Mouse (Mus musculus): ENCODE data around the gene Arntl2. TPM values are rescaled to one million over a fixed set of nuclear protein-coding genes. Genes with fewer than 3 reads are reported as not detected.
A peak's percentile ranks its signal among the peaks of the same experiment; 100 is the strongest.

Arntl2 gene
- polyA plus RNA-seq, 1 experiment from 2014 or later: 4.1 TPM

DNA sequence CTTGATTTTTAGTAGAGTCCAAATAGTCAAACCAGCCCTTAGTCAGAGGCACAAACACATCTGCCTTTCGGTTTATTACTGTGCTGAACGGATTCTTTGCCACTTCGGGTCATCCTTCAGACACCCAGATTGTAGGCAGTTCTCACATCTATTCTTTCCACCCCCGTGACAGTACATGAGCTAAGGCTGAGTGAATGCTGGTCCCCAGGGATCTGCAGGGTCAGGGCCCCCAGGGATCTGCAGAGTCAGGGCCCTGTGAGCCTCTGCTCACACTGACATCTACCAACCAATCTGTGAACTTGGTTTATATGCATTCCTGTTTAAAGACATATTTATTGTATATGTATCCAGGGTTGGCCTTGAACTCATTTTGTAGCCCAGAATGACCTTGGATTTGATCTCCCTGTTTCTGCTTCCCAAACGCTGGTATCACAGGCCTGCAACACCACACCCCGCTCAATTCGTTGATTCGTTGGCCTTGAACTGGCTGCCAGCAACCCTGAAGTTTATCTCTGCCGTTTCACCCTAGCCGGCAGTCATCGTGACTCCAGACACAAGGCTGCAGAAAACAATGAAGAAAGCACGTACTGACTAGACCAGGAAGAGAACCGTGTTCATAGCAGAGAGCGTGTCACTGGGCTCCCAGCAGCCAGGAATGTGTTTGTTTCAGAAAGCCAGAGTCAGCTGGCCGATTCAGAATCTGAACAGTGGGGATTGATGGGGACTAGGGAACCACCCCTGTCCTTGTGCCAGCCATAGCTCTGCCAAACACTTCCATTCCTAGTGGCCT, 50.3 kb downstream of the Arntl2 start:
- DNase-seq (ENCODE audit: low spot score) (peak; percentile 26), ATAC-seq (ENCODE audit: low read depth) (no peak)
- Histone ChIP-seq H3K9ac (ENCODE audit: low read depth, low read length) (no peak overlapping the region), H3K27me3 (replicated peaks; ENCODE audit: control insufficient read depth, insufficient read depth, low read length) (no peaks in the 10 kb centered on the region), H3K4me3 (ENCODE audit: low read depth, low read length) (no peak overlapping the region), H3K9me3 (ENCODE audit: control insufficient read depth, low read length) (no peaks in the 10 kb centered on the region), H3K36me3 (ENCODE audit: control insufficient read depth, insufficient read depth, low read length) (no peaks in the 10 kb centered on the region), H3K4me1 (ENCODE audit: control insufficient read depth, insufficient read depth, low read length) (no peaks in the 10 kb centered on the region), H3K27ac (replicated peaks; ENCODE audit: low read depth, low read length) (no peak overlapping the region), H3K4me2 (ENCODE audit: low read depth, low read length) (no peak overlapping the region)
- WGBS: 67% methylated on average over 15 of the region's 15 CpGs

DNA sequence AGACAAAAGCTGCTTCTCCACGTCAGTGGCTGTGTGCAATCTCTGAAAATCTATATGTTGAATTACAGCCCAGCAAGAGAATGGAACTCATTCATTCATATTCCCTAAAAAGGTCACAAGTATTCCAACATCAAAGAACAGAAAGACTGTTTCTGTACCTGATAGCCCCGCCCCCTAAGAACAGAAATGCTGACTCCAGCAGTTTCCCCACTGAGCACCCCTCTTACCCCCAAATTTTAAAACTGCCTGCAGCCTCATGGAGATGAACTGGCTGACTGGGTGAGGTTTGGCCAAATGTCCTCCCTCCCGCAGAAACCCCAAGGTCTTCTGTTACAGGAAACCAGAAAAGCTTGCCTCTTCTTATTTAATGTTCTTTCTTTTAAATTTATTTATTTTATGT, 51.5 kb downstream of the Arntl2 start:
- DNase-seq (ENCODE audit: low spot score): no peak
- H3K4me3 ChIP-seq (ENCODE audit: low read depth, low read length): no peak overlapping the region
- WGBS: 75% methylated on average over 3 of the region's 3 CpGs
- H3K4me2 ChIP-seq (ENCODE audit: low read depth, low read length): no peak overlapping the region
- H3K27ac ChIP-seq (replicated peaks; ENCODE audit: low read depth, low read length): no peak overlapping the region
- H3K36me3 ChIP-seq (ENCODE audit: control insufficient read depth, insufficient read depth, low read length): no peaks in the 10 kb centered on the region
- ATAC-seq (ENCODE audit: low read depth): no peak
- no peaks in the 10 kb centered on the region for H3K4me1 ChIP-seq (ENCODE audit: control insufficient read depth, insufficient read depth, low read length)
- H3K27me3 ChIP-seq (replicated peaks; ENCODE audit: control insufficient read depth, insufficient read depth, low read length): no peaks in the 10 kb centered on the region
- H3K9me3 ChIP-seq (ENCODE audit: control insufficient read depth, low read length): no peaks in the 10 kb centered on the region
- no peak overlapping the region for H3K9ac ChIP-seq (ENCODE audit: low read depth, low read length)

DNA sequence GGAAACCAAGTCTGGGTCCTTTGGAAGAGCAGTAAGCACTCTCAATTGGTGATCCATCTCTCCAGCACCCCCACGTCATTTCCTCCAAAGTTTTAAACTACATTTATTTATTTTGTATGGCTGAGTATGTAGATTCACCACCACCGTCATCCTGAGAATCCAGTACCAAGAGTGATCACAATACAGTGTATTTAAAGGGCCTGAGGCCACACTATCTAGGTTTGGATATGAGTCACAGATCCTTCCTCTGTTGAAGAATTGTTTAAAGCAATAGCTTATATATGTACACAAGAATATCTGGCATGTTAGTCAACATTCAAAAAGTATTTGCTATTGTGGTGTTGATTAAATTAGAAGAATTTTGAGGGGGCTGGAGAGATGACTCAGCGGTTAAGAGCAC, 52.4 kb downstream of the Arntl2 start:
- Histone ChIP-seq H3K27ac (replicated peaks; ENCODE audit: low read depth, low read length) (no peak overlapping the region), H3K27me3 (replicated peaks; ENCODE audit: control insufficient read depth, insufficient read depth, low read length) (no peaks in the 10 kb centered on the region), H3K36me3 (ENCODE audit: control insufficient read depth, insufficient read depth, low read length) (no peaks in the 10 kb centered on the region), H3K4me1 (ENCODE audit: control insufficient read depth, insufficient read depth, low read length) (no peaks in the 10 kb centered on the region), H3K4me2 (ENCODE audit: low read depth, low read length) (no peak overlapping the region), H3K9me3 (ENCODE audit: control insufficient read depth, low read length) (no peaks in the 10 kb centered on the region), H3K9ac (ENCODE audit: low read depth, low read length) (no peak overlapping the region), H3K4me3 (ENCODE audit: low read depth, low read length) (no peak overlapping the region)
- WGBS: 85% methylated on average over 3 of the region's 3 CpGs
- ATAC-seq (ENCODE audit: low read depth) (no peak), DNase-seq (ENCODE audit: low spot score) (no peak)

DNA sequence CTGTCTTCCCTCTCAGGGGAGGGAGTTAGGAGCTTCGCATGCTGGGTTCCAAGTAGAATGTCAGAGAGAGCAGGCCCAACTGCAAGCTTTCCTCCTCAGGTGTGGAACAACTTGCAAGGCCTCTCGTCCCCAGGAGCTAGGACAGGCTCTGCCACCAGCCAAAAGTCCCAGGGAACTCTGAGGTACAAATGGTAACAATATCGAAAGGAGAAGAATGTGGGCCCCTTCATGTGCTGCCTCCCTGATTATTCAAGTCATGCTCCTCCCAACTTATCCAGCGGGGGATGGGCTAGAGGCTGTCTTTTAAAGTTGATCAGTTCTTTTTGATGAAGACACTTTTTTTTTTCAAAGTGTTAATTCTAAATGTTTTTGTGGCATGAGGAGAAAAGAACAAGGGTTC, 54.2 kb downstream of the Arntl2 start, which contains the start of gene Smco2:
Smco2 (plus strand) TSS at position 55 of the 400 bp plus-strand sequence.
- Histone ChIP-seq H3K36me3 (ENCODE audit: control insufficient read depth, insufficient read depth, low read length) (no peaks in the 10 kb centered on the region), H3K27ac (replicated peaks; ENCODE audit: low read depth, low read length) (no peak within 1 kb of the TSS), H3K4me2 (ENCODE audit: low read depth, low read length) (no peak within 1 kb of the TSS), H3K27me3 (replicated peaks; ENCODE audit: control insufficient read depth, insufficient read depth, low read length) (no peaks in the 10 kb centered on the region), H3K4me1 (ENCODE audit: control insufficient read depth, insufficient read depth, low read length) (0 out of 2 replicates have a peak, but pooled peaks cover 3% of the 10 kb centered on the region), H3K9ac (ENCODE audit: low read depth, low read length) (no peak within 1 kb of the TSS), H3K4me3 (ENCODE audit: low read depth, low read length) (no peak within 1 kb of the TSS), H3K9me3 (ENCODE audit: control insufficient read depth, low read length) (no peaks in the 10 kb centered on the region)
- DNase-seq (ENCODE audit: low spot score) (no peak), ATAC-seq (ENCODE audit: low read depth) (no peak)
- 79% methylated on average over 4 of the region's 4 CpGs for WGBS

DNA sequence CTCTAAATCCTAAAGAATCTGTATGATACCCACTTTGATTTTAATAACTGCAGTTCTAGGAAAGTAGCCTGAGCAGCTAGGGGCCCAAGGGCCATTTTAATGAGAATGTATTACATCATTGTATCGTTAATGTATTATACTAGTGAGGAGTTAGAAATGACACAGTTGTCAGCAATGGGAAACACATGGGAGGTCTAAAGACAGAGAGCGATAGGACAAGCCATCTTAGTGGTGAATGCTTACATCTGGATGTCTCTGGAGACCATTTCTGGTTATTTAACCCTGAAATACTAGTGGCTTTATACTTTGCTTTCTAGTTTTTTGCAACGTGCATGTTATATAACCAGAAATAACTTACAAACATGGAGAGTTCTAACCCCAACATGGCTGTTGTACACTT, 56.1 kb downstream of the Arntl2 start:
- H3K27me3 ChIP-seq (replicated peaks; ENCODE audit: control insufficient read depth, insufficient read depth, low read length): no peaks in the 10 kb centered on the region
- H3K9me3 ChIP-seq (ENCODE audit: control insufficient read depth, low read length): no peaks in the 10 kb centered on the region
- H3K9ac ChIP-seq (ENCODE audit: low read depth, low read length): no peak overlapping the region
- H3K4me3 ChIP-seq (ENCODE audit: low read depth, low read length): no peak overlapping the region
- H3K4me2 ChIP-seq (ENCODE audit: low read depth, low read length): no peak overlapping the region
- DNase-seq (ENCODE audit: low spot score) (no peak), ATAC-seq (ENCODE audit: low read depth) (no peak)
- H3K4me1 ChIP-seq (ENCODE audit: control insufficient read depth, insufficient read depth, low read length): 0 out of 2 replicates have a peak, but pooled peaks cover 3% of the 10 kb centered on the region
- 51% methylated on average over 3 of the region's 3 CpGs for WGBS
- H3K36me3 ChIP-seq (ENCODE audit: control insufficient read depth, insufficient read depth, low read length): no peaks in the 10 kb centered on the region
- no peak overlapping the region for H3K27ac ChIP-seq (replicated peaks; ENCODE audit: low read depth, low read length)

DNA sequence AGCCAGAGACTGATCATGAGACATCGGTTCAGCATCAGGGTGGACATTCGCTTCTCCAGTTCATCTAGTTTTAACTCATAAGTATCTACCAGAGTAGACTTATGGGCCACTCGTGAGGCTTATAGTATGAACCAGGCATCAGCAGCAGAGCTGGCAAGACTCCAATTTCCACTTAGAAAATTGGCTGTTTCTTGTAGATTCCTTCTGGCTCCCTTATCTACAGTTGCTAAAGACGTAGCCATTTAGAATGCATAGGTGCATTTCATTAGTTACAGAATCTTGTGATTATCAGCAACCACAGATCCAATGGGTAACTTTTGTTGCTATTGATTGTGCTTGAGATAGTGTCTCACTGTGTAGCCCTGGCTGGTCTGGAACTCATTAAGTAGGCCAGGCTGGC, 56.9 kb downstream of the Arntl2 start:
- Histone ChIP-seq H3K4me1 (ENCODE audit: control insufficient read depth, insufficient read depth, low read length) (0 out of 2 replicates have a peak, but pooled peaks cover 3% of the 10 kb centered on the region), H3K9ac (ENCODE audit: low read depth, low read length) (no peak overlapping the region), H3K4me3 (ENCODE audit: low read depth, low read length) (no peak overlapping the region), H3K27ac (replicated peaks; ENCODE audit: low read depth, low read length) (no peak overlapping the region), H3K36me3 (ENCODE audit: control insufficient read depth, insufficient read depth, low read length) (no peaks in the 10 kb centered on the region), H3K9me3 (ENCODE audit: control insufficient read depth, low read length) (no peaks in the 10 kb centered on the region), H3K27me3 (replicated peaks; ENCODE audit: control insufficient read depth, insufficient read depth, low read length) (no peaks in the 10 kb centered on the region), H3K4me2 (ENCODE audit: low read depth, low read length) (no peak overlapping the region)
- DNase-seq (ENCODE audit: low spot score) (peak; percentile 80), ATAC-seq (ENCODE audit: low read depth) (peak; percentile 50; the same call in 1 of the 2 replicates)
- WGBS: 62% methylated on average over 4 of the region's 4 CpGs

DNA sequence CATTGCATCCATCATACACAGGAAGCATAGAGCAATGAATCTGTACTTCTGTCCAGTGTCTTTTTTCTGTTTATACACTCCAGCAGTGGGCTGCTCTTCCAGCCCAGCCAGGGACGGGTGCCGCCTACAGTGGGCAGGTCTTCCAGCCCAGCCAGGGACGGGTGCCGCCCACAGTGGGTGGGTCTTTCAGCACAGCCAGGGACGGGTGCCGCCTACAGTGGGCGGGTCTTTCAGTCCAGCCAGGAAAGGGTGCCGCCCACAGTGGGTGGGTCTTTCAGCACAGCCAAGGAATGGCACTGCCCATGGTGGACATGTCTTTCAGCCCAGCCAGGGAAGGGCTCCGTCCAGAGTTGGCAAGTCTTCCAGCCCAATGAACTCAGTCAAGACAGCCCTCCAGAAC, 59.3 kb downstream of the Arntl2 start:
- no peak for ATAC-seq (ENCODE audit: low read depth)
- Histone ChIP-seq H3K4me2 (ENCODE audit: low read depth, low read length) (no peak overlapping the region), H3K4me3 (ENCODE audit: low read depth, low read length) (no peak overlapping the region), H3K27me3 (replicated peaks; ENCODE audit: control insufficient read depth, insufficient read depth, low read length) (no peaks in the 10 kb centered on the region), H3K27ac (replicated peaks; ENCODE audit: low read depth, low read length) (no peak overlapping the region), H3K36me3 (ENCODE audit: control insufficient read depth, insufficient read depth, low read length) (no peaks in the 10 kb centered on the region), H3K9me3 (ENCODE audit: control insufficient read depth, low read length) (no peaks in the 10 kb centered on the region), H3K4me1 (ENCODE audit: control insufficient read depth, insufficient read depth, low read length) (0 out of 2 replicates have a peak, but pooled peaks cover 3% of the 10 kb centered on the region), H3K9ac (ENCODE audit: low read depth, low read length) (no peak overlapping the region)
- WGBS: 97% methylated on average over 8 of the region's 9 CpGs
- DNase-seq (ENCODE audit: low spot score): no peak

DNA sequence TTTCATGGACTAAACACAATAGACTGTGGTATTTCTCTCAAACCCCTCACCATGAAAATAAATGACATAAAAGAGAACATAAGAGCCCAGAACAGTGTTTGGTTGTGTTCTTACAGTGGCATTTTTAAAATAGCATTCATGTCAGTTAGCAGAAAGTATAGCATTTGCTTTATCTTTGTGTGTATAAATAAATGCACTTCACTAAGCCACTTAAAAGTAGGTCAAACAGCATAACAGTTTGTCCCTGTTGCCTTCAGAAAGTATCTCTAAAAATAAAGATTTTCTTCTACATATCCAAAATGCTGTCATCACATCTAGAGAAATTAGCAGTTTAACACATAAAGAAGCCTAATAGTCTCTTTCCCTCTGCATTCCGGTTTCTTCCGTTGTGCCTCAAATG, 61.5 kb downstream of the Arntl2 start:
- no peak overlapping the region for H3K4me3 ChIP-seq (ENCODE audit: low read depth, low read length)
- no peaks in the 10 kb centered on the region for H3K27me3 ChIP-seq (replicated peaks; ENCODE audit: control insufficient read depth, insufficient read depth, low read length)
- H3K4me1 ChIP-seq (ENCODE audit: control insufficient read depth, insufficient read depth, low read length): 0 out of 2 replicates have a peak, but pooled peaks cover 3% of the 10 kb centered on the region
- WGBS: 92% methylated on average over 2 of the region's 2 CpGs
- H3K27ac ChIP-seq (replicated peaks; ENCODE audit: low read depth, low read length): no peak overlapping the region
- no peak for DNase-seq (ENCODE audit: low spot score)
- no peak overlapping the region for H3K9ac ChIP-seq (ENCODE audit: low read depth, low read length)
- H3K4me2 ChIP-seq (ENCODE audit: low read depth, low read length): no peak overlapping the region
- no peaks in the 10 kb centered on the region for H3K9me3 ChIP-seq (ENCODE audit: control insufficient read depth, low read length)
- no peaks in the 10 kb centered on the region for H3K36me3 ChIP-seq (ENCODE audit: control insufficient read depth, insufficient read depth, low read length)
- no peak for ATAC-seq (ENCODE audit: low read depth)

DNA sequence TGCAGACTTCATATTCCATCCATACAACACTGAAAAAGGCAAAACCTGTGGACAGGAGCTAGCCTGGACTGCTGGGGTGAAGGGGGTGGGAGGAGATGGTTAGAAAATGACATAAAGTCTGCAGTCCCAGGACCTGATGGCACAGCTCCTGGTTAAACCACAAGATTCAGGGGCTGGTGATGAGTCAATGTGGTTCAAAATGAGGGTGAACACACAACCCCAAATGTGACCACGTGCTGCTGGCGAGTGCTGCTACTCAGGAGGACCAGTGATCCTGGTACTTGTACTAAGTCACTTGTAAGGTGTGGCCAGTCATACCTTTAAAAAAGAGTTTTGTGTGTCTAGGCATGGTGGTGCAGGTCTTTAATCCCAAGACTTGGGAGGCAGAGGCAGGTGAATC, 67.3 kb downstream of the Arntl2 start:
- 79% methylated on average over 2 of the region's 2 CpGs for WGBS
- Histone ChIP-seq H3K27me3 (replicated peaks; ENCODE audit: control insufficient read depth, insufficient read depth, low read length) (no peaks in the 10 kb centered on the region), H3K4me1 (ENCODE audit: control insufficient read depth, insufficient read depth, low read length) (no peaks in the 10 kb centered on the region), H3K9me3 (ENCODE audit: control insufficient read depth, low read length) (no peaks in the 10 kb centered on the region), H3K36me3 (ENCODE audit: control insufficient read depth, insufficient read depth, low read length) (no peaks in the 10 kb centered on the region), H3K9ac (ENCODE audit: low read depth, low read length) (no peak overlapping the region), H3K4me3 (ENCODE audit: low read depth, low read length) (no peak overlapping the region), H3K27ac (replicated peaks; ENCODE audit: low read depth, low read length) (no peak overlapping the region), H3K4me2 (ENCODE audit: low read depth, low read length) (no peak overlapping the region)
- DNase-seq (ENCODE audit: low spot score) (no peak), ATAC-seq (ENCODE audit: low read depth) (no peak)

All from embryonic facial prominence, embryonic 14.5 days (tissue).